Mouse (Mus musculus) neural tube, embryonic 14.5 days (tissue): Measurements from ENCODE around the gene Dab1. TPM values are rescaled to one million over a fixed set of nuclear protein-coding genes. Genes with fewer than 3 reads are reported as not detected.

Experiments used
- ATAC-seq: fragments of 200-750 bp; cut with Nextera tagmentation; 2 replicates; pipeline ENCODE4 v1.8.0; 2017; ENCODE audit warnings: low read depth, mild to moderate bottlenecking, moderate TSS enrichment, moderate library complexity
- H3K27ac ChIP-seq: fragments of 300-500 bp; sonication (generic); 2 replicates; pipeline ENCODE4 v1.5.1; 2014; ENCODE audit warnings: low read depth, mild to moderate bottlenecking, control low read depth, low read length, moderate library complexity, mixed read lengths
- H3K27me3 ChIP-seq: fragments of 300-500 bp; sonication (generic); 2 replicates; pipeline ENCODE4 v1.6.1; 2014; ENCODE audit warnings: low read length; ENCODE audit not compliant: control insufficient read depth, insufficient read depth
- H3K36me3 ChIP-seq: fragments of 300-500 bp; sonication (generic); 2 replicates; pipeline ENCODE4 v1.6.1; 2014; ENCODE audit warnings: low read length, mixed read lengths; ENCODE audit not compliant: control insufficient read depth, insufficient read depth
- H3K4me1 ChIP-seq: fragments of 300-500 bp; sonication (generic); 2 replicates; pipeline ENCODE4 v1.6.1; 2014; ENCODE audit warnings: low read length; ENCODE audit not compliant: control insufficient read depth, insufficient read depth
- H3K4me2 ChIP-seq: fragments of 300-500 bp; sonication (generic); 2 replicates; pipeline ENCODE4 v1.6.1; 2014; ENCODE audit warnings: mild to moderate bottlenecking, low read depth, low read length, control low read depth
- H3K4me3 ChIP-seq: fragments of 300-500 bp; sonication (generic); 2 replicates; pipeline ENCODE4 v1.5.1; 2014; ENCODE audit warnings: low read depth, low read length, control low read depth, mixed read lengths
- H3K9ac ChIP-seq: fragments of 300-500 bp; sonication (generic); replicated peaks from 2 replicates; pipeline ENCODE4 v1.6.1; 2014; ENCODE audit warnings: low read depth, mild to moderate bottlenecking, control low read depth, low read length, mixed read lengths
- H3K9me3 ChIP-seq: fragments of 300-500 bp; sonication (generic); 2 replicates; pipeline ENCODE4 v1.6.1; 2016; ENCODE audit warnings: low read length; ENCODE audit not compliant: control insufficient read depth
- whole genome bisulfite sequencing: fragments of 180-500 bp; shearing (Covaris S2); extraction: QIAGEN DNeasy Blood & Tissue Kit; methylation state at CpG from one replicate; pipeline ENCODE4 v1.1.7; 2014; 5-methylcytosine and 5-hydroxymethylcytosine counted together
- polyA plus RNA-seq: library from polyadenylated mRNA; unstranded; fragments of >200 nt; fragmentation: Nextera tagmentation; extraction: Ambion mirVana; gene quantifications from 2 replicates; pipeline ENCODE4 v1.2.1, GENCODE M21; 2014

Dab1 gene
- polyA plus RNA-seq, 1 experiment from 2014 or later = 58.0 TPM

- Histone ChIP-seq H3K36me3 (no peaks in the 10 kb centered on the region), H3K4me3 (no peak overlapping the region), H3K27ac (no peak overlapping the region), H3K4me2 (no peak overlapping the region), H3K9me3 (no peaks in the 10 kb centered on the region), H3K27me3 (no peaks in the 10 kb centered on the region), H3K4me1 (no peaks in the 10 kb centered on the region), H3K9ac (no peak overlapping the region)
- no peak for ATAC-seq
- 25% methylated on average over 9 of the region's 9 CpGs for WGBS
Measured at GRCm38 (mm10) chr4:103953652-103954220, 334.6 kb downstream of the Dab1 start.

- Histone ChIP-seq H3K27me3 (no peaks in the 10 kb centered on the region), H3K4me1 (no peaks in the 10 kb centered on the region), H3K4me2 (no peak overlapping the region), H3K9me3 (no peaks in the 10 kb centered on the region), H3K9ac (no peak overlapping the region), H3K4me3 (no peak overlapping the region), H3K36me3 (no peaks in the 10 kb centered on the region), H3K27ac (no peak overlapping the region)
- WGBS = 62% methylated on average over 7 of the region's 7 CpGs
- ATAC-seq = no peak
Measured at GRCm38 (mm10) chr4:103961134-103962049, 342.2 kb downstream of the Dab1 start.

- Histone ChIP-seq H3K4me1 (0 out of 2 replicates have a peak, but pooled peaks cover 4% of the 10 kb centered on the region), H3K4me3 (no peak overlapping the region), H3K27ac (no peak overlapping the region), H3K9ac (no peak overlapping the region), H3K36me3 (no peaks in the 10 kb centered on the region), H3K27me3 (no peaks in the 10 kb centered on the region), H3K4me2 (no peak overlapping the region), H3K9me3 (no peaks in the 10 kb centered on the region)
- WGBS = 16% methylated on average over 9 of the region's 9 CpGs
- ATAC-seq = no peak
Measured at GRCm38 (mm10) chr4:103969906-103970305, 350.7 kb downstream of the Dab1 start.

GRCm38 (mm10) chr4:103974536-103974935, 355.4 kb downstream of the Dab1 start:
- Histone ChIP-seq H3K27me3 (no peaks in the 10 kb centered on the region), H3K4me2 (no peak overlapping the region), H3K4me1 (0 out of 2 replicates have a peak, but pooled peaks cover 4% of the 10 kb centered on the region), H3K9ac (no peak overlapping the region), H3K36me3 (no peaks in the 10 kb centered on the region), H3K27ac (no peak overlapping the region), H3K4me3 (no peak overlapping the region), H3K9me3 (no peaks in the 10 kb centered on the region)
- no peak for ATAC-seq
- 76% methylated on average over 2 of the region's 2 CpGs for WGBS

- Histone ChIP-seq H3K27me3 (no peaks in the 10 kb centered on the region), H3K4me2 (no peak overlapping the region), H3K36me3 (no peaks in the 10 kb centered on the region), H3K4me3 (no peak overlapping the region), H3K9ac (no peak overlapping the region), H3K9me3 (no peaks in the 10 kb centered on the region), H3K27ac (no peak overlapping the region), H3K4me1 (0 out of 2 replicates have a peak, but pooled peaks cover 1% of the 10 kb centered on the region)
- no peak for ATAC-seq
- 49% methylated on average over 2 of the region's 2 CpGs for WGBS
Measured at GRCm38 (mm10) chr4:103974946-103975345, 355.8 kb downstream of the Dab1 start.

GRCm38 (mm10) chr4:103993884-103994283, 374.7 kb downstream of the Dab1 start:
- H3K9ac ChIP-seq = no peak overlapping the region
- no peak overlapping the region for H3K27ac ChIP-seq
- H3K4me2 ChIP-seq = no peak overlapping the region
- ATAC-seq = peak; percentile 95
- H3K36me3 ChIP-seq = no peaks in the 10 kb centered on the region
- H3K4me1 ChIP-seq = peaks cover 10% of the 10 kb centered on the region; the same call in 1 of the 2 replicates
- H3K27me3 ChIP-seq = no peaks in the 10 kb centered on the region
- no peaks in the 10 kb centered on the region for H3K9me3 ChIP-seq
- WGBS = 36% methylated on average over 3 of the region's 3 CpGs
- no peak overlapping the region for H3K4me3 ChIP-seq

GRCm38 (mm10) chr4:103994406-103994805, 375.2 kb downstream of the Dab1 start:
- Histone ChIP-seq H3K9me3 (no peaks in the 10 kb centered on the region), H3K36me3 (no peaks in the 10 kb centered on the region), H3K4me3 (no peak overlapping the region), H3K9ac (no peak overlapping the region), H3K4me1 (peaks cover 10% of the 10 kb centered on the region; the same call in 1 of the 2 replicates), H3K4me2 (no peak overlapping the region), H3K27me3 (no peaks in the 10 kb centered on the region), H3K27ac (no peak overlapping the region)
- WGBS = 32% methylated on average over 1 of the region's 1 CpGs
- ATAC-seq = 0 out of 2 replicates have a peak, but pooled peaks have one; percentile 34

- Histone ChIP-seq H3K4me1 (peaks cover 3% of the 10 kb centered on the region; the same call in 1 of the 2 replicates), H3K9ac (no peak overlapping the region), H3K27ac (no peak overlapping the region), H3K9me3 (no peaks in the 10 kb centered on the region), H3K27me3 (no peaks in the 10 kb centered on the region), H3K4me2 (no peak overlapping the region), H3K36me3 (no peaks in the 10 kb centered on the region), H3K4me3 (no peak overlapping the region)
- WGBS = 45% methylated on average over 5 of the region's 5 CpGs
- ATAC-seq = peak; percentile 17; the same call in 1 of the 2 replicates
Measured at GRCm38 (mm10) chr4:104008406-104008805, 389.2 kb downstream of the Dab1 start.

GRCm38 (mm10) chr4:104011683-104012082, 392.5 kb downstream of the Dab1 start:
- no peak for ATAC-seq
- Histone ChIP-seq H3K9ac (no peak overlapping the region), H3K27me3 (no peaks in the 10 kb centered on the region), H3K4me3 (no peak overlapping the region), H3K4me1 (peaks cover 3% of the 10 kb centered on the region; the same call in 1 of the 2 replicates), H3K9me3 (no peaks in the 10 kb centered on the region), H3K36me3 (no peaks in the 10 kb centered on the region), H3K27ac (no peak overlapping the region), H3K4me2 (no peak overlapping the region)
- 67% methylated on average over 4 of the region's 4 CpGs for WGBS
